15 mouse cellular contexts compared by ENCODE assay signal in the genomic region with DNA sequence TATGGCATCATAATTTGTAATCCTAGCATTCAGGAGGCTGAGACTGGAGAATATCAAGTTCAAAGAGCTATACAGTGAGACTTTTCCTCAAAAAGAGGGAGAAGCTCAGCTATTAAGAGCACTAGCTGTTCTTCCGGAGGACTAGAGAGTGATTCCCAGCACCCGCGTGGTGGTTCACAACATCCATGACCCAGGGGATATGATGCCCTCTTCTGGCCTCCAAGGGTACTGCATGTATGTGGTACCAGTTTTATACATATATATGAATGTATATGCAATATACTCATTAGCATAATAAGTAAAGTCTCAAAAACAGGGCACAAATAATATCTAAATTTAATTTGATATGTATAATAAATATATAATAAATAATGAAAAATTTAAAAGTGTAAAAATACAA. TPM values are rescaled to one million over a fixed set of nuclear protein-coding genes. Genes with fewer than 3 reads are reported as not detected.
A peak's percentile ranks its signal among the peaks of the same experiment; 100 is the strongest.
DNase-seq lines count a peak whose midpoint lies in the region; ATAC-seq and TF ChIP-seq lines count a peak whose summit lies in the region.
"Had no signal": no experiment of that assay in that cellular context is flagged by ENCODE, and none has a peak within 500 bp of the region (broad histone marks: within the 10 kb centered on the region; RNA-seq: fewer than 3 reads in every experiment).

No protein-coding gene starts in this region.

- H3K4me1 ChIP-seq in hindbrain, postnatal 0 days (ENCODE audit: insufficient read depth, low read length) = no peaks in the 10 kb centered on the region
- H3K4me1 ChIP-seq in hindbrain, embryonic 14.5 days (replicated peaks; ENCODE audit: control insufficient read depth, insufficient read depth, low read length) = no peaks in the 10 kb centered on the region
- H3K4me1 ChIP-seq in lung, postnatal 0 days (ENCODE audit: insufficient read depth, low read depth, low read length) = no peaks in the 10 kb centered on the region
- no peaks in the 10 kb centered on the region for H3K4me1 ChIP-seq in G1E (ENCODE audit: insufficient read depth, low read depth, low read length)
- H3K4me1 ChIP-seq in forebrain, embryonic 12.5 days = no peaks in the 10 kb centered on the region
- no peaks in the 10 kb centered on the region for H3K4me1 ChIP-seq in heart, embryonic 10.5 days
- H3K4me1 ChIP-seq: kidney, embryonic 15.5 days; limb, embryonic 10.5 days; midbrain, embryonic 13.5 days; neural tube, embryonic 12.5 days had no signal

- H3K4me2 ChIP-seq in hindbrain, postnatal 0 days (ENCODE audit: low read depth, low read length) = no peak overlapping the region
- H3K4me2 ChIP-seq in hindbrain, embryonic 14.5 days (replicated peaks) = no peak overlapping the region
- no peak overlapping the region for H3K4me2 ChIP-seq in lung, postnatal 0 days (replicated peaks; ENCODE audit: low read depth, low read length)
- H3K4me2 ChIP-seq in forebrain, embryonic 12.5 days = no peak overlapping the region
- H3K4me2 ChIP-seq: heart, embryonic 11.5 days; kidney, embryonic 15.5 days; midbrain, embryonic 13.5 days; neural tube, embryonic 12.5 days had no signal

- no peak overlapping the region for H3K27ac ChIP-seq in hindbrain, postnatal 0 days
- no peak overlapping the region for H3K27ac ChIP-seq in hindbrain, embryonic 14.5 days
- no peak overlapping the region for H3K27ac ChIP-seq in lung, postnatal 0 days (ENCODE audit: low read length)
- H3K27ac ChIP-seq in forebrain, embryonic 12.5 days = no peak overlapping the region
- H3K27ac ChIP-seq in heart, embryonic 10.5 days = no peak overlapping the region
- H3K27ac ChIP-seq: kidney, embryonic 15.5 days; limb, embryonic 10.5 days; midbrain, embryonic 13.5 days; neural tube, embryonic 12.5 days had no signal

- no peak for TF ChIP-seq EP300 in lung, postnatal 0 days (IDR thresholded peaks at IDR 0.05)

- no peak overlapping the region for H3K9ac ChIP-seq in hindbrain, postnatal 0 days (replicated peaks; ENCODE audit: low read length)
- H3K9ac ChIP-seq in hindbrain, embryonic 14.5 days = no peak overlapping the region
- no peak overlapping the region for H3K9ac ChIP-seq in lung, postnatal 0 days (replicated peaks; ENCODE audit: low read depth)
- no peak overlapping the region for H3K9ac ChIP-seq in forebrain, embryonic 12.5 days
- H3K9ac ChIP-seq: kidney, embryonic 15.5 days; midbrain, embryonic 13.5 days; neural tube, embryonic 12.5 days had no signal

- no peaks in the 10 kb centered on the region for H3K27me3 ChIP-seq in hindbrain, postnatal 0 days (ENCODE audit: insufficient read depth, low read length)
- no peaks in the 10 kb centered on the region for H3K27me3 ChIP-seq in hindbrain, embryonic 14.5 days (ENCODE audit: control insufficient read depth, insufficient read depth, low read length)
- no peaks in the 10 kb centered on the region for H3K27me3 ChIP-seq in lung, postnatal 0 days (replicated peaks; ENCODE audit: insufficient read depth, low read length)
- 0 out of 2 replicates have a peak, but pooled peaks cover 3% of the 10 kb centered on the region for H3K27me3 ChIP-seq in G1E (ENCODE audit: insufficient read depth, low read length)
- H3K27me3 ChIP-seq in splenic B cell, adult 2 months (ENCODE audit: control insufficient read depth, insufficient read depth, low read length, poor library complexity, severe bottlenecking) = no peaks in the 10 kb centered on the region
- no peaks in the 10 kb centered on the region for H3K27me3 ChIP-seq in forebrain, embryonic 12.5 days
- no peaks in the 10 kb centered on the region for H3K27me3 ChIP-seq in heart, embryonic 10.5 days (ENCODE audit: insufficient read depth, poor library complexity, severe bottlenecking)
- H3K27me3 ChIP-seq: kidney, embryonic 15.5 days; midbrain, embryonic 13.5 days; neural tube, embryonic 12.5 days had no signal

- no peak overlapping the region for H3K4me3 ChIP-seq in hindbrain, postnatal 0 days (ENCODE audit: low read length)
- H3K4me3 ChIP-seq in hindbrain, embryonic 14.5 days (replicated peaks; ENCODE audit: low read length) = no peak overlapping the region
- H3K4me3 ChIP-seq in lung, postnatal 0 days (ENCODE audit: low read depth, low read length) = no peak overlapping the region
- no peak overlapping the region for H3K4me3 ChIP-seq in G1E (ENCODE audit: low read depth, low read length)
- no peak overlapping the region for H3K4me3 ChIP-seq in forebrain, embryonic 12.5 days (replicated peaks)
- no peak overlapping the region for H3K4me3 ChIP-seq in heart, embryonic 10.5 days
- H3K4me3 ChIP-seq: kidney, embryonic 15.5 days; limb, embryonic 10.5 days; midbrain, embryonic 13.5 days; neural tube, embryonic 12.5 days had no signal

- H3K9me3 ChIP-seq in hindbrain, postnatal 0 days (ENCODE audit: low read length) = no peaks in the 10 kb centered on the region
- H3K9me3 ChIP-seq in hindbrain, embryonic 14.5 days (ENCODE audit: control insufficient read depth, low read length) = peaks cover 4% of the 10 kb centered on the region; the same call in 1 of the 2 replicates
- H3K9me3 ChIP-seq in lung, postnatal 0 days (ENCODE audit: low read length) = no peaks in the 10 kb centered on the region
- no peaks in the 10 kb centered on the region; the same call in 1 of the 2 replicates for H3K9me3 ChIP-seq in G1E (replicated peaks)
- no peaks in the 10 kb centered on the region for H3K9me3 ChIP-seq in forebrain, embryonic 12.5 days
- no peaks in the 10 kb centered on the region for H3K9me3 ChIP-seq in heart, embryonic 10.5 days
- H3K9me3 ChIP-seq: kidney, embryonic 15.5 days; limb, embryonic 10.5 days; midbrain, embryonic 13.5 days had no signal

- no peaks in the 10 kb centered on the region for H3K36me3 ChIP-seq in hindbrain, postnatal 0 days (ENCODE audit: insufficient read depth, low read length)
- no peaks in the 10 kb centered on the region for H3K36me3 ChIP-seq in hindbrain, embryonic 14.5 days (replicated peaks; ENCODE audit: control insufficient read depth, insufficient read depth)
- H3K36me3 ChIP-seq in lung, postnatal 0 days (ENCODE audit: insufficient read depth, low read length) = no peaks in the 10 kb centered on the region
- no peaks in the 10 kb centered on the region for H3K36me3 ChIP-seq in G1E (replicated peaks)
- H3K36me3 ChIP-seq in splenic B cell, adult 2 months (ENCODE audit: control insufficient read depth, insufficient read depth, low read length, poor library complexity, severe bottlenecking) = peaks cover 2% of the 10 kb centered on the region; the same call in 1 of the 2 replicates
- no peaks in the 10 kb centered on the region for H3K36me3 ChIP-seq in forebrain, embryonic 12.5 days (replicated peaks)
- H3K36me3 ChIP-seq in heart, embryonic 10.5 days = no peaks in the 10 kb centered on the region
- H3K36me3 ChIP-seq: kidney, embryonic 15.5 days; limb, embryonic 10.5 days; midbrain, embryonic 13.5 days; neural tube, embryonic 12.5 days had no signal

- DNase-seq in hindbrain, postnatal 0 days (ENCODE audit: low spot score) = no peak
- DNase-seq in hindbrain, embryonic 14.5 days (ENCODE audit: low spot score) = no peak
- DNase-seq in lung, postnatal 0 days (ENCODE audit: low spot score) = no peak
- no peak for DNase-seq in lung, adult 18-20 months
- no peak for DNase-seq in G1E (ENCODE audit: low spot score)
- DNase-seq in splenic B cell, adult 2 months (ENCODE audit: low read depth, low spot score) = peak; percentile 37
- no peak for DNase-seq in heart, embryonic 10.5 days (ENCODE audit: low spot score)
- DNase-seq: cerebellum, postnatal 25 days; lung, postnatal 10 days had no signal

- 0 out of 2 replicates have a peak, but pooled peaks have one; percentile 19 for TF ChIP-seq CTCF in hindbrain, postnatal 0 days (IDR thresholded peaks at IDR 0.05; ENCODE audit: low read depth)
- peak; percentile 40 for TF ChIP-seq CTCF in lung, postnatal 0 days (IDR thresholded peaks at IDR 0.05)
- peak; percentile 10; the same call in 1 of the 2 replicates for TF ChIP-seq CTCF in G1E (IDR thresholded peaks at IDR 0.05; ENCODE audit: low read depth, low read length)

- 85% methylated on average over 3 of the region's 3 CpGs for WGBS in hindbrain, postnatal 0 days
- 87% methylated on average over 3 of the region's 3 CpGs for WGBS in hindbrain, embryonic 14.5 days
- WGBS in lung, postnatal 0 days = 88% methylated on average over 3 of the region's 3 CpGs
- 89% methylated on average over 3 of the region's 3 CpGs for WGBS in forebrain, embryonic 12.5 days
- 83% methylated on average over 3 of the region's 3 CpGs for WGBS in heart, embryonic 10.5 days

- no peak for ATAC-seq in hindbrain, postnatal 0 days
- no peak for ATAC-seq in hindbrain, embryonic 14.5 days (ENCODE audit: low FRiP score)
- ATAC-seq in lung, postnatal 0 days = no peak
- ATAC-seq in G1E (ENCODE audit: extremely low read depth, insufficient number of reproducible peaks, low FRiP score, poor library complexity, severe bottlenecking) = no peak
- ATAC-seq in forebrain, embryonic 12.5 days (ENCODE audit: low FRiP score) = no peak
- ATAC-seq: midbrain, embryonic 13.5 days had no signal

RNA-seq across cellular contexts. Expression of gene Slc15a2, which starts 17.6 kb away (rescaled TPM):
- total RNA-seq in hindbrain, postnatal 0 days (2014; rRNA removed) = 30.3 and 58.7 TPM in 2 replicates
- polyA plus RNA-seq in hindbrain, postnatal 0 days (2015; fragmentation: Nextera tagmentation; extraction: Ambion mirVana) = 25.5 and 31.7 TPM in 2 replicates
- polyA plus RNA-seq in hindbrain, embryonic 14.5 days (2014; fragmentation: Nextera tagmentation; extraction: Ambion mirVana) = 14.9 and 16.3 TPM in 2 replicates
- polyA plus RNA-seq in lung, postnatal 0 days (2015; fragmentation: Nextera tagmentation; extraction: Ambion mirVana) = 57.3 and 75.1 TPM in 2 replicates
- total RNA-seq in G1E (2014; fragmentation: Nextera tagmentation) (141 and 144 TPM in 2 replicates), G1E (2017) (98.9 and 111 TPM in 2 replicates)
- 1.2 and 1.6 TPM in 2 replicates for polyA plus RNA-seq in G1E (2012)
- polyA plus RNA-seq in forebrain, embryonic 12.5 days (2016; fragmentation: Nextera tagmentation; extraction: Ambion mirVana) = 4.1 and 4.9 TPM in 2 replicates
- polyA plus RNA-seq in heart, embryonic 10.5 days (2016; fragmentation: Nextera tagmentation; extraction: Ambion mirVana) = 0.80 and 1.5 TPM in 2 replicates

RNA-seq across cellular contexts. Expression of gene Iqcb1, which starts 25.8 kb away (rescaled TPM):
- 17.3 and 23.0 TPM in 2 replicates for total RNA-seq in hindbrain, postnatal 0 days (2014; rRNA removed)
- polyA plus RNA-seq in hindbrain, postnatal 0 days (2015; fragmentation: Nextera tagmentation; extraction: Ambion mirVana) = 55.6 and 65.5 TPM in 2 replicates
- 61.5 and 62.4 TPM in 2 replicates for polyA plus RNA-seq in hindbrain, embryonic 14.5 days (2014; fragmentation: Nextera tagmentation; extraction: Ambion mirVana)
- 11.8 and 13.1 TPM in 2 replicates for polyA plus RNA-seq in lung, postnatal 0 days (2015; fragmentation: Nextera tagmentation; extraction: Ambion mirVana)
- 27.7 and 28.0 TPM in 2 replicates for total RNA-seq in G1E (2014; fragmentation: Nextera tagmentation)
- 17.3 and 19.0 TPM in 2 replicates for total RNA-seq in G1E (2017)
- polyA plus RNA-seq in G1E (2012) = 1.9 and 2.9 TPM in 2 replicates
- 66.3 TPM in 2 replicates for polyA plus RNA-seq in forebrain, embryonic 12.5 days (2016; fragmentation: Nextera tagmentation; extraction: Ambion mirVana)
- 37.5 and 47.8 TPM in 2 replicates for polyA plus RNA-seq in heart, embryonic 10.5 days (2016; fragmentation: Nextera tagmentation; extraction: Ambion mirVana)
